Mouse (Mus musculus) heart, postnatal 25 days (tissue): ENCODE data around the gene Dhrs9. TPM values are rescaled to one million over a fixed set of nuclear protein-coding genes. Genes with fewer than 3 reads are reported as not detected.
"Not testable (repeated sequence)": the region's sequence is repeated elsewhere in the genome, so short reads cannot be mapped to it uniquely, and the experiment has no call there.

Experiments
- DNase-seq: peaks from one replicate; pipeline ENCODE4 v3.0.0; 2022; ENCODE audit warnings: low spot score
- intact Hi-C: fragments of 180-260 bp; cut with DNase I; formaldehyde crosslinking; loops from one replicate; pipeline ENCODE4 v1.15.1; 2025
- total RNA-seq, 2 experiments: library from RNA; stranded (reverse); gene quantifications; 2 replicates each; pipeline ENCODE4 v1.2.3; 2021

Gene Dhrs9
- total RNA-seq, result under 1 TPM; 0.10 to 0.34 TPM

DNA sequence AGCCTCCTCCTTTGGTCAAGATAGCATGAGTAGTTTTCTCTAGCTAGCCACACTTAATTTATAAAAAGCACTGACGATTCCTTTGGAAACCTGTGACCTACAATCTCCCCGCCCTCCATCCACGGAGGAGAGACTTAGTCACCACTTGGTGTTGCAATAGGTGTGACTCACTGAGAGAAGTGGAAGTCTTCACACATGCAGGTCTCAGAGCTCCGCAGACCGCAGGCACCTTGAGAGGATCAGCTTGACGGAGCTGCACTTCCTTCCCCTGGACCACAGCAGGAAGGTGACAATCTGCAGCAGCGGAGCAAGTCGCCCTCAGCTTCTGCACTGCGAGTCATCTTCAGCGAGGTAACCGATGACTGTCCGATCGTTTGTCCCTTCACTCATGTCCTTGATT lies at the start of gene Dhrs9:
Gene Dhrs9 (plus strand): TSS at position 165 of the 400 bp plus-strand sequence.
- DNase-seq, result no peak
- intact Hi-C loops, result no loop called here

GRCm38 (mm10) chr2:69331523-69331922 lies 48.7 kb upstream of the Dhrs9 start:
- DNase-seq, intact Hi-C loops: not testable (repeated sequence)

DNA sequence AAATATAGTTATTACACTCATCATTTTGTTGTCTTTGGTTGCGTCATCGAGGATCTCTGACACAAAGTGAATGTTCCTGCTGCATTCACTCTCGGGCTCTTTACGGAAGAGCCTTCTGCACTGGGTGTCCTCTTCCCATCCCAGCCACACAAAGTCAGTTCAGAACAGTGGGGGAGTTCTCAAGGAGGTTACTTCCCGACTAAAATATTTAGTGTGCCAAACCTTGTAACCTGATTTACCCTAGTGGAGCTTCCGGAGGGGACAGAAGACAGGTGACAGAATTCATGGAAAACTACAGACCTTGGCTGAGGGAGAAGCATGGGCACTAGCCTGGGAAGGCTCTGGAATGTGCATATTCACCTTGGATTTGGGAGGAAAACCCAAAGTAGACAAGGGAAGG lies 38.7 kb upstream of the Dhrs9 start:
- intact Hi-C loops, result no loop called here
- DNase-seq, result no peak

GRCm38 (mm10) chr2:69342496-69343221 lies 37.6 kb upstream of the Dhrs9 start, which contains the start of gene Abcb11:
Abcb11 (minus strand) TSS chr2:69342616.
- intact Hi-C loops, result no loop called here
- DNase-seq, result no peak

GRCm38 (mm10) chr2:69355402-69355801 lies 24.8 kb upstream of the Dhrs9 start:
- intact Hi-C loops, DNase-seq: not testable (repeated sequence)

DNA sequence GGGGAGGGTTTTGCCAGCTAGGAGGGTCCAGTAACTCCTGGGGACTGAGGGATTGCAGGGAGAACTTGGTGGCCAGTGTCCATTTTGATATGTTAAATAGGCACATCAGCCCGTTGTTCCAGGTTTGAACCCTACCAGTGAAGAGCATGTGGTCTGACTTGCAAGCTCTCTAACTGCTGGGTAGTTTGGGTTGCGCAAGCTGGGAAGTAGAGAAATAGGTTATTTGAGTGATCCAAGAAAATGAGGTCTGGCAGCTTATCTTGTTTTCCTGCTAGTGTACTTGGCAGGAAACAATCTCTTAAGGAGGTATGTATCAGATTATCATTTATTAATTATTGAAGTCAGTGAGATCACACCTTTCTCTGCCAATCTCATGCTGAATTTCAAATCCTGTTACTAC lies 15.4 kb upstream of the Dhrs9 start:
- no peak for DNase-seq
- intact Hi-C loops, result no loop called here

DNA sequence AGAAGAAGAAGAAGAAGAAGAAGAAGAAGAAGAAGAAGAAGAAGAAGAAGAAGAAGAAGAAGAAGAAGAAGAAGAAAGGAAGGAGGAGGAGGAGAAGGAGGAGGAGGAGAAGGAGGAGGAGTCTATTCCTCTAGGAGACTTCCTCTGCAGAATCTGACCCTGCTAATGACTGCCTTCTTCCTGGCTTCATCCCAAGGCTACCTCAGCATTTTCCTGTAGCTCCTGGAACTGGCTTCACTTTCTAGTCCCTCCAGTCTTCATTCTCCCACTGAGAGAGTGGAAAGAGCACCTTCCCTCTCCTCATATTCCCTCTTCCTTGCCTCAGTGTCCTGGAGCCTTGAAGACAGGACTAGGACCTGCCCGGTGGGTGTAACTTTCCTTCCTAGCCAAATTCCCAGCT lies 15.0 kb upstream of the Dhrs9 start:
- intact Hi-C loops, result no loop called here
- no peak for DNase-seq

- no peak for DNase-seq
- intact Hi-C loops, result no loop called here
Measured at GRCm38 (mm10) chr2:69376780-69377179, 3.5 kb upstream of the Dhrs9 start.

DNA sequence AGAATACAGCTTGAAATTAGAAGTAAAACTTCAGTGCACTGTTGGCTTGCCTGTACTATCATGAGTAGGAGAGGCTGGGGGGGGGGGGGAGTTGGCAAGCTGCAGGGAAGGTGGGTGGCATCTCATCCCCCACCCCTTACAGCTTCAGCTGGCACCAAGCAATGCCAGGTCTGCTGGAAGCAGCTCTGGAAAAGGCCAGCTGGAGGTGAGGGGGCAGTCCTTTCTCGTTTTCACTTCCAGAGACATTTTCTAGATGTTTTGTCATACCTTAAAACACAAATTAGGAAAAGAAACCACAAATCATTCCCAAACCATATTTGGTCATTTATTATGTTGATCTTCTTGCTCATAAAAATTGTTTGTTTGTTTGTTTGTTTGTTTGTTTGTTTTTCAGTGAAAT lies 444 bp upstream of the Dhrs9 start:
- intact Hi-C loops, result no loop called here
- DNase-seq, result no peak

GRCm38 (mm10) chr2:69381740-69382139 lies 1.5 kb downstream of the Dhrs9 start:
- intact Hi-C loops, result no loop called here
- DNase-seq, result no peak

DNA sequence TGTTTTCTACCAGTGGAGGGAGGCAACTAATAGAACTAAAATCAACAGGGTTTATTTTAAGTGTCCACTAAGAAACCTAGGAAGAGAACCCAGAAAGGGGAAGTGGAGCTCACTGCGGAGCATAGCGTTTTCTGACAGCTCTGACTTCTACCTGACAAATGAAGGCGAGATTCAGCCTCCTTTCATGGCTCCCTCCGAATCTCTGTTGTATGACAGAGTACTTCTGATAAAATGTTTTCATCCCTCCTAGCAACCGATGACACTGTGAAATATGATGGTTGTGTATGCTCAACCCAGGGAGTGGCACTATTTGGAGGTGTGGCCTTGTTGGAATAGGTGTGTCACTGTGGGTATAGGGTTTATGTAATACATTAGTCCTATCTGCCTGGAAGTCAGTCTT lies 2.6 kb downstream of the Dhrs9 start:
- no peak for DNase-seq
- intact Hi-C loops, result no loop called here

GRCm38 (mm10) chr2:69386118-69386871 lies 6.0 kb downstream of the Dhrs9 start:
- DNase-seq, result no peak
- intact Hi-C loops, result no loop called here

DNA sequence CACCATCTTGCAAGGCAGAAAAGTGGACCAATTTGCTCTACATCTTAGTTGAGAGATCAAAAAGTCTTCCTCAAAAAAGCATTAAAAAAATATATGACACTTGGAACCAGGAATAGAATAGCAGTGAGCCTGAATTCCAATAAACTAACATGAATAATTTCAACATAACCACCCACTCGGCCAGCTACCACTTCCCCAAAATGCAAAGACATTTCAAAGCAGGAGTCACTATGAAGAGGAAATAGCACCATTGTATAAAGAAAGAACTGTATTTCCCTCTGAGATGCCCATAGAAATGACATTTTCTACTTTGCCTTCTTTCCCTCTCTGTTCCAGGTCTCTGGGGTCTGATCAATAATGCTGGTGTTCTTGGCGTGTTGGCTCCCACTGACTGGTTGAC lies 13.7 kb downstream of the Dhrs9 start:
- intact Hi-C loops, result no loop called here
- no peak for DNase-seq

GRCm38 (mm10) chr2:69395597-69396248 lies 15.5 kb downstream of the Dhrs9 start:
- intact Hi-C loops, result no loop called here
- DNase-seq, result no peak

DNA sequence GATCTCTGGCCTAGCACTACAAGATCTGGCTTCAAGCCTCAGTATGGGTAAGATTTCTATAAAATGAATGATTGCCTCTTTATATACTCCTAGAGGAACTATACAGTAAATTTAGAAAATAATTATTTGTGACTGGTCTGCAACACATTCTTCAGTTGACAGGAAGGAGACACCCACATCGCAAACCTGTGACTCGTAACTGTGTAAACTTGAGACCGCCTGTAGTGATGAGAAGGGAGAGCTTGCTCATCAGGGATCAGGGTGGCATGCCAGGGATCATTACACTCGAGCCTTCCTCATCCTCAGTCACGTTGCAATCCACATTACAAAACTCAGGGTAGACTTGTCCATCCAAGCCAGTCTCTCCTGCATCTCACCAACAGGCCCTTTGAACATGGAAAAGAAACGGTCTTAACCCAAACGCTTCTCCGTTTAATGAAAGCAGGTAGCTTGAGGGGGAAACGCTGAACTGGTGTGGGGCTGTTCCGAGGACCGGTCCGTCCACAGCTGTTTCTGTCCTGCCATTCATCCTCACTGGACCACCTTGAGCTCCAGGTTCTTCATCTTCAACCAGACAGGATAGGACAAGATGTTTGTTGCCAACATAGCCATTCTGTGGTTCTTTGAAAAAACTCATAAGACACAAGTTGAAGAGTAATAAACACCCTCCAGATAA lies 16.7 kb downstream of the Dhrs9 start:
- intact Hi-C loops, result no loop called here

GRCm38 (mm10) chr2:69400866-69401604 lies 20.8 kb downstream of the Dhrs9 start:
- no peak for DNase-seq
- intact Hi-C loops, result no loop called here

More for the DNA sequence above, 16.7 kb downstream of the Dhrs9 start:
- DNase-seq, result no peak

DNA sequence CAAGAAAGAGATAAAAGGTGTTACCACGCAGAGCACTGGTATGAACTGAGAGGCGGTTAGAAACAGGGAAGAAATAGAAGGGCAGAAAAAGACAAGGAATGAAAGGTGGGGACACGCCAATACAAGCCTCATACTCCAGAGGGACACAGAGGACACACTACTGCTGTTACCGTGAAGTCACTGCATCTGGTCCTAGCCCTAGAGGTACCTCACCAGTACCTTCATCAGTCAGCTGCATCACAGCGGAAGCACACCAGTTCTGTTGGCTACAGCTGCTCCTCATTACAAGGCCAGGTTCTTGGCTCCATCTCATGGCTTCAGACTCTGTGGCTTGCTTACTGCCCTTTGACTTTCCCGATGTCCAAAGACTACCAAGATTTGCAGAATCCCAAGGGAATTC lies 21.6 kb downstream of the Dhrs9 start:
- no peak for DNase-seq
- intact Hi-C loops, result no loop called here

DNA sequence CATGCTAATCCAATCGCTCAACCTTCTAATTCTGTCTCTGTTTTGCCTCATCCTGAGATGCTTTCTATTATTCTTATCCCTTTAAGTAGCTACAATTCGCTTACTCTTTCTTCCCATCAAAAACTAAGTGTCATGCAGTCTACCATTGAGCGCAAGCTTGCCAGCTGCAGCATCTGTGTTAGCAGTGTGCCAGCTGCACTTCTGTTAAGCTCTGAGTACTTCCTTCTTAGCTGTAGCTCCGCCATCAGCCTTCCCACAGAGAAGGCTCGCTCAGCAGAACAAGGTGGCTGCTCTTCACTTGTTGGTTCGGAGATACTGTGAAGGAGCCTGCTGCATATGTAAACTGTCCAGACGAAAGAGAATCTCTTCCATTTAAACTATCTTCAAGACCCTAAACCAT lies 22.1 kb downstream of the Dhrs9 start:
- no peak for DNase-seq
- intact Hi-C loops, result no loop called here

- DNase-seq, result no peak
- intact Hi-C loops, result no loop called here
Measured at GRCm38 (mm10) chr2:69405692-69406091, 25.4 kb downstream of the Dhrs9 start.

DNA sequence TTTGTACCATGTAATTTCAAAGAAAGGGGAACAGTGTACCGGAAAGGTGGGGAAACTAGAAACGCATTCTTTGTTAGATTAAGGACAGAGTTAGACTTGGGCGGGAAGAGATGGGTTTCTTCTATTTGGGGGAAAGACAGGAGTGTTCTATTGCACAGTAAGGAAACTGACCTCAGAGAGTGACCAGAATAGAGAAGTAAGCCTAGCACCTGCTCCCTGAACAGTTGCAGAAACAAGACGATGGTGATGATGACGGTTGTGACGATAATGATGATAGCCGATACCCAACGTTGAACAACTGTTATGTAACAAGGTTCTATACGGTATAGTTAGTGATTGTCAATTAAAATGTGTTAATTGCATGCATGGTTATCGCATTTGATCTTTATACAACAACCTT lies 34.3 kb downstream of the Dhrs9 start:
- intact Hi-C loops, result no loop called here
- DNase-seq, result no peak
